9 mouse cellular contexts compared by ENCODE assay signal in the genomic region with DNA sequence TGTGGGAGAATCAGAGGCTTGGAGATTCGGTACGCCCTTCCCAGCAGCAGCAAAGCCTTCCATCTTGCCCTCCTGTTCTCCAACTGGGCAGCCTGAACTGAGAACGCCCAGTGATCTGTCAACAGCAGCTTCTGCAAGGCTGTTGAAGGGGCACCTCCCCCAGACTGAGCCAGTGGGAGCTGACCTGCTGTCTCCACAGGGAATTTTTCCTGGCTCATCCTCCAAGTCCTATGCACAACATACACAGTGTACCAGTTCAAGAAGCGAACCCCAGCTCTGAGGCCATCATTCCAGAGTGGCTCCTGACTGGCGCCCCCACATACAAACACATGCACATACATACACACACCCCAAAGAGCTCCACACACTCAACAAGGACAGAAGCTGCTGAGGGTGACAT.
"Had no signal": no experiment of that assay in that cellular context is flagged by ENCODE, and none has a peak within 500 bp of the region (broad histone marks: within the 10 kb centered on the region; RNA-seq: fewer than 3 reads in every experiment).

No protein-coding gene starts in this region.

- H3K36me3 ChIP-seq: intestine, embryonic 15.5 days; limb, embryonic 10.5 days; liver, embryonic 12.5 days; midbrain, embryonic 13.5 days had no signal

- H3K27me3 ChIP-seq: intestine, embryonic 15.5 days; liver, embryonic 12.5 days; midbrain, embryonic 13.5 days had no signal

- H3K27ac ChIP-seq: intestine, embryonic 15.5 days; left cerebral cortex, adult 2 months; limb, embryonic 10.5 days; liver, embryonic 12.5 days; midbrain, embryonic 13.5 days had no signal

- H3K4me3 ChIP-seq: intestine, embryonic 15.5 days; left cerebral cortex, adult 2 months; limb, embryonic 10.5 days; liver, embryonic 12.5 days; midbrain, embryonic 13.5 days had no signal

- H3K4me1 ChIP-seq: limb, embryonic 10.5 days; liver, embryonic 12.5 days; midbrain, embryonic 13.5 days had no signal

- H3K4me2 ChIP-seq: intestine, embryonic 15.5 days; liver, embryonic 12.5 days; midbrain, embryonic 13.5 days had no signal

- H3K9me3 ChIP-seq: intestine, embryonic 15.5 days; limb, embryonic 10.5 days; liver, embryonic 12.5 days; midbrain, embryonic 13.5 days had no signal

- H3K9ac ChIP-seq: intestine, embryonic 15.5 days; liver, embryonic 12.5 days; midbrain, embryonic 13.5 days had no signal

- DNase-seq: kidney, adult 18-20 months; kidney, postnatal 14 days; lung, postnatal 36 days; thymus, postnatal 4 days had no signal

- ATAC-seq: intestine, embryonic 15.5 days; liver, embryonic 12.5 days; midbrain, embryonic 13.5 days had no signal
